Mouse (Mus musculus) spleen, embryonic (tissue): ENCODE results near the gene Fcgr4.
"Not testable (repeated sequence)": the region's sequence is repeated elsewhere in the genome, so short reads cannot be mapped to it uniquely, and the experiment has no call there.

ENCODE experiments used
- CTCF ChIA-PET: fragments of 350-600 bp; sonication (Branson Sonifier 250); formaldehyde crosslinking; loops from one replicate; lab custom pipeline; 2022; lab: Charles Lee

Fcgr4 gene

DNA sequence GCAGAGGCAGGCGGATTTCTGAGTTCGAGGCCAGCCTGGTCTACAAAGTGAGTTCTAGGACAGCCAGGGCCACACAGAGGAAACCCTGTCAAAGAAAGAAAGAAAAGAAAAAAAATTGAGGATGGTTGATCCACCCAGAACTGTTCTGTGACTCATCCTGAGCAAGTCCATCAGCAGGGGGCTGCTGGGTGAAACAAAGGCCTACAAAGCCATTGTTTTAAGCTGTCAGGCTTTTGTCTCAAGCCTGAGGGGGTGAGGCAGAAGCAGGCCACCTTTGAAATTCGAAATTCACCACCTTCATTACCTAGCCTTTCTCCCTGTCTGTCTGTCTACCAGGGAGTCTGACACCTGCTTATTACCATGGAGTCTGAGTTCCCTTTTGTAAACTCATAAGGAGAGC is 27.8 kb downstream of the Fcgr4 start:
- CTCF ChIA-PET = interaction anchor here (0.7 kb wide), 1 partner anchor 58 kb away, joined by 4 read pairs; no protein-coding TSS in a partner anchor

DNA sequence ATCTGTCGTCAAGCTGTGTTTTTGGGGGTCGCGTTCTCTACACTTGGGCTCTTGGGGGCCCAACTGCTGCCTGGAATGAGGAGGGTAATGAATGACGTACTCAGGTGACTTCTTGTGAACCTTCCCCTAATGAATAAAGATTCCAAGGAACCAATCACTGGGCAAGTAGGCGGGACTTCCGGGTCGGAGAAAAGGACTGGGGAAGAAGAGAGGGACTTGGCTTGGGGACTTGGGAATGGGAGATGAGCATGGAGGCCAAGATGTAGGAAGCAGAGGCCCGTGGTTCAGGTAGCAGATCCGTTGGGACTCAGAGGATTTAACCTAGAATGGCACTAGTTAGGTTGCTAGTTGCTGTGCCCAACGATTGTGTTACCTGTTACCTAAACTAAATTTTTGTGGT is 30.5 kb downstream of the Fcgr4 start:
- CTCF ChIA-PET = no interaction called here

DNA sequence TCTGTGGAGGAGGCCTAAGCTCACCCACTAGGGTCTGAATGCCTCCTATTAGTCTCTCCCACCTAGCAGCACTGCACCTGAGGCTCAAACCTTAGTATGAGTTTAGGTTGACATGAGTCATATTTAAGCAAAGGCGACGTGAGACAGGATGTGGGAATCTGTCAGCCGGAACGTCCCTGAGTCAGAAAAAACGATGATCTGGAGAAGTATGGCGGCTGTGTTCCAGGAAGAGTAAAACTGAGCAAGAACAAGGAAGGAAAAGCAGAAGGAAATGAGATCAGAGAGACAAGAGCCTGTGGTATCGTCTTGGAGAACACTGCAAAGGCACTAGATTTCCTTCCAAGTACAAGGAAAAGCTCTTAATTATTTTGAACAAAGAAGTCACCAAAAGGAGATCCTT is 32.1 kb downstream of the Fcgr4 start:
- CTCF ChIA-PET = no interaction called here

DNA sequence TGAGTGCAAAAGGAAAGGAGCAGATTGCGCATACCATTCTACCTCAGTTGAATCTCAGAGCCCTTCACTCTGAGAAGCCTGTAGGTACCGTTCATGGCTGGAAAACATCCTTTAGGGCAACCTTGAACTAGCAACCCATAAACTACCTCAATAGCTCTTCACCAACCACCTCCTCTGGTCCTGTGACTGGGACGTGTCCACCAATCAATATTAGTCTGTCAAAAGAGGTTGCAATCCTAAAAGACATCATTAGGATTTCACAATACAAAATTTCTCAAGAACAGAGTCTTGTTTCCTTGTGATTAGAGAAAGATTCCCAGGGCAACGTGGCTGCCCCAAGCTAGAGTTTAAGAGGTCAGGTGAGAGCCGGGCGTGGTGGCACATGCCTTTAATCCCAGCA is 34.6 kb downstream of the Fcgr4 start:
- CTCF ChIA-PET = no interaction called here

DNA sequence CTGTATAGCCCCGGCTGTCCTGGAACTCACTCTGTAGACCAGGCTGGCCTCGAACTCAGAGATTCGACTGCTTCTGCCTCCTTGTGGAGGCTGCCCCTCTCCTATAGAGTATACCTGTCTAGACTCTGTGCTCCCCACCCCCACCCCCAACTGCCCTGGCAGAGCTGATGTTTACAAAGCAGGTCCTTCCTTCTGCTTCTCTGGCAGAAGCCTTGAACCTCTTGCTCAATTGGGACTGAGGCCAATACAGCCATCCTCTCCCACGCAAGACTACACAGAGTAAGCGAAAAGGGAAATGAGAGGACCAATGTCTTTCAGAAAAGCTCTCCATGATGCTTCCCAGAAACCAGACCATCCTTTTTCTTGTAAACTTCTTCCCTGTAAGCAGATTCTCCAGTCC is 38.5 kb downstream of the Fcgr4 start:
- CTCF ChIA-PET = no interaction called here

DNA sequence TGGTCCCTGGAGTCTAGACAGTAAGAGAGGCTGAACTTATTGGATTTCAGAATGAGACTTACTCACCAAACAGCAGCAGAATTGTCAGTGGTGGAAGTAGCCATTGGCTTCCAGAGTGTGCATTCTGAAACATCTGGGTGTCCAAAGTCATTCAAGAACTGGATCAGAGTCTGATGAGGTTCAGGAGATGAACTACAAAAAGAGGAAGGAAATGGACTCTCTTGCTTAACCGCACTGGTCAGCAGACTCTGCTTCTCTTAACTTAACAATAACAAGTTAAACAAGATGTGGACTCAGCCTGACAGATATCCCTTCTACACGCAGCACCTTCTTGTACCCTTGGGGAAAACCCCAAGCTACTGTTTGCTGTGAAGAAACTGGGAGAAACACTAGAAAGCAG is 40.5 kb downstream of the Fcgr4 start:
- CTCF ChIA-PET = no interaction called here

DNA sequence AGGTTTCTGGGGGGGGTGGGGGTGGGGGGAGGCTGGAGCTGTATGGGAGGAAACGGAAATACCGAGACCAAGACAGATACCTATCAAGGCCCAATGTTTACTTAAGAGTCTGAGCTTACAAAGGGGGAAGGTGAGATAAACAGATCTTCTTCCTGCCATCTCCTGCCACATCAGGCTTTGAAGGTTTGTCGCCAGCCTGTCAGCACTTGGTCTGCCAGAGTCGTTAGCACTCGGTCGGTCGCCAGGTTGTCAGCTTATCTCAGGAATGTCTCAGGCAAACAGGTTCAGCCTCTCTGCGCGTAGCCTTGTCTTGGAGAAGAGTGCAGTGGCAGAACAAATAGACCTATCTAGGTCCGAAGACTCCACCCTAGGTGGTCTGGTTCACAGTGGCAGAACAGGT is 41.7 kb downstream of the Fcgr4 start:
- CTCF ChIA-PET = no interaction called here

DNA sequence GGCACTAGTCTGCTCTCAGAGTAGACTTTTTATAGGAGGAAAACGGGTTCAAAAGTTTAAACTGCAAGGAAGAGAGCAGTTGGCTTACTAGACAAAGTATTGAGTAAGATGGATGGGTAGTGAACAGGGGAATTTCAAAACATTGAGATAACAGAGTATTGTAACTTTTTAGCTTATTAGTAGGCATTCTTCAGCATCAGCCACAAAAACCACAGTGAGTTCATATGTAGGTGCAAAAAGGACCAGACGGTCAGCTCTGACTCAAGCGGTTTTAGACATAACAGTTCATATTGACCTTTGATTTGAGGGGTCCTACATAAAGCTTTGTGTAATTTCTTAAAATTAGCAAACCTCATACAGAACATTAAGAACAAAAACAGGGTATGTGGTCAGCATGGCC is 42.8 kb downstream of the Fcgr4 start:
- CTCF ChIA-PET = no interaction called here

DNA sequence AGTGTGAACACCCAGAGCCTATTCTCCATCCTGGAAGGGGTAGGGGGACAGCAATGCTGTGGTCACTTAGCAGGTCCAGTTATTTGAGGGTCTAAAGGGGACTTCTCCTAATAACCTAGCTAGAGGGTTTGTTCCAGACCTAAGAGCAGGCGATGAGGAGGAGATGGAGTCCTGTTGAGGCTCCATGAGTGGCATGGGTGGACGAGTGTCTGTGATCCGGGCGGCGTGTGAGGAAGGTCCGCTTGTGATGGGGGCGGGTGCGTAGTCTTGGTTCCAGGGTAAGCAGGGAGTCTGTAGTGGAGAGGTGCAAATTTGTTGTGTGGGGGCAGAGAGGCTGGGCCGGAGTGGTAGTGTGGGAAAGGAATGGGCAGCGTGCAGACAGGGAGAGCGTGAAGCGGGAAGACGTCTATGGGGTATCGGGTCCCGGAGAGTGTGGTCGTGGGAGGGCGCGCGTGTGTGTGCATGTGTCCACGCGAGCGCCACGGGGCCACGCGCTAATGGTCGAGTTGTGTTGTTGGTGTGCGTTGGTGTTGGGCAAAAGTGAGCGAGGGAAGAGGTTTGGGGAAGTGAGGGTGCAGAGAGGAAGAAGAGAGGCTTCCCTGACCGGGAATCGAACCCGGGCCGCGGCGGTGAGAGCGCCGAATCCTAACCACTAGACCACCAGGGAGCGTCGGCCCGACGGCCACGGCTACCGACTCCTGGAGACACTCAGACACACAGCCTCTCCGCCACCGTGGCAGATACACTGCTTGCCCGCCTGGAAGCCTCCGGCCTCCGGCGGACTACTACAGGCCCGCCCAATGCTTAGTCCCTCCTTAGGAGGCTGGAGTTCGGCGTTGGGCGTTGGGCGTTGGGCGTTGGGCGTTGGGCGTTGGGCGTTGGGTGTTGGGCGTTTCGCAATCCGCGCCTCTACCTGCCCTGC is 45.1 kb downstream of the Fcgr4 start:
- CTCF ChIA-PET = not testable (repeated sequence)

DNA sequence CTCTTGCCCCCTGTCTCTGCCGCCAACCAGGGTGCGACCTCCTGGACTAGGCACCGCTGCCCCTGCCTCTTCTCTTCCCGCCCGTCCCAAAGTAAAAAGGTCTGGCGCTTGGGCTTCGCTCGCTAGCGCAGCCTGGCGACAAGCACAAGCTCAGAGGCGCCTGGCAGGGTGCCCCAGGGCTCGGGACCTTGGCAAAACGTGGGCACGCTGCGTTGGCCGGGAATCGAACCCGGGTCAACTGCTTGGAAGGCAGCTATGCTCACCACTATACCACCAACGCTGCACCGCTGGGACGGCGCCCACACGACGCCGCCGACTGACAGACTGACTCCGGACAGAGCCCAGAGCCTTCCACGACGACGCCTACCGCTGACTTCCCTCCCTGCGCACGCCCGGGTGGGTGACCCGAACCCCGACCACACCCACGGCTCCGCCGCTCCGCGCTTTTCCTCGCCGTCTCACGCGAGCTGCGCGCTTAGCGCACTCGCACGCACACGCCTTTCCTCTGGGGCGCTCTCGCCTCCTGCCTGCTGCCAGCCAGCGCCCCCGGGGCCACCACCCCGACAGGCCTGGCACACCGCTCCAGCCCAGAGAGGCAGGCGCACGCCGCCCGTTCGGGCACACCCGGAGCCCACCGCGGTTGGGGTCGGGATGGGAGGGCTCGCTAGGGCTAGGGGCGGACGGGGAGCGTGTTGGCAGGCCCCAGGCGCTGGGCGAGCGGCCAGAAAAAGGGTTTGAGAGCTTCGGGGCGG is 45.9 kb downstream of the Fcgr4 start, which contains the start of gene Fcgr3:
Gene Fcgr3, minus strand, starts transcription at position 445 of the 752 bp plus-strand sequence.
- CTCF ChIA-PET = interaction anchor here (0.6 kb wide), 1 partner anchor 36 kb away, joined by 4 read pairs; no protein-coding TSS in a partner anchor

DNA sequence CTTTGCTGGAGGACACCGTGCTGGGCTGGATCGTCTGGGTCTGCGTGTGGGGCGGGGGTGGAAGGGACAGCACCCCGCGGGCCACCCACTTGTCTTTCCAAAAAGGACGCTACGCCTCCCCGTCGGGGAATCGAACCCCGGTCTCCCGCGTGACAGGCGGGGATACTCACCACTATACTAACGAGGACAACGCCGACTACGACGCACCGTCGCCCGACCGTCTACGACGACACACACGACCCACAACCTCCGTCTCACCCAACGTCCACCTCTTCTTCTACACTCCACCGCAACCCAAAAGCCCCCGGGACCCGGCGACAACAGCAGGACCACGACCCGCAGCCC is 46.5 kb downstream of the Fcgr4 start:
- CTCF ChIA-PET = not testable (repeated sequence)

DNA sequence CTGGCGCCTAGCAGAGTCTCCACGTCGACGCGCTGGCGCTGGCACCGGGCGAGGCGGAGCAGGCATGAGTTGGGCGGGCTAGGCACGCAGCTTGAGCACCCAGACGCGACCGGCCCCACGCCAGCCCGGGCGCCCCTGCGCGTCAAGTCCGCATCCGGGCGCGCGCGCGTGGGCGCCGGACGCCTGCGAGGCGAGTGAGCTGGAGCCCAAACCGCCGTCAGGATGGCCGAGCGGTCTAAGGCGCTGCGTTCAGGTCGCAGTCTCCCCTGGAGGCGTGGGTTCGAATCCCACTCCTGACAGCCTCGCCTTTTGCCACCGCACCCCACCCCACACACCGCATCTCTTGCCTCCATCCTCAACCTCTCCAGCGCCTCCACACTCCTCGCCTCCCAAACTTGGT is 47.0 kb downstream of the Fcgr4 start:
- CTCF ChIA-PET = not testable (repeated sequence)

DNA sequence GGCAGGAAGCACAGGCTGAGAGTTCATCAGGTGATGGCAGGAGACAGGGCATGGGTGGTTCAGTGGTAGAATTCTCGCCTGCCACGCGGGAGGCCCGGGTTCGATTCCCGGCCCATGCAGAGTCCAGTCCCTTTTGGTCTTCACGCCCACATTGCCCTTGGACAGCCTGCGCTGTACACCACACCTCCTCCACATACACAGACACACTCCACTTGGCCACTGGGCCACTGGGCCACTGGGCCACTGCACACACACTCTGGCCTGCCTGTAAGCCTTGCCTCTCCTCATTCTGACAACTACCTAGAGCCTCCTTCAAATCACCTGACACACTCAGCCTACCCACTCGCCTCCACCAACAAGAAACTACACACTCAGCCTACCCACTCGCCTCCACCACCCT is 47.9 kb downstream of the Fcgr4 start:
- CTCF ChIA-PET = not testable (repeated sequence)

DNA sequence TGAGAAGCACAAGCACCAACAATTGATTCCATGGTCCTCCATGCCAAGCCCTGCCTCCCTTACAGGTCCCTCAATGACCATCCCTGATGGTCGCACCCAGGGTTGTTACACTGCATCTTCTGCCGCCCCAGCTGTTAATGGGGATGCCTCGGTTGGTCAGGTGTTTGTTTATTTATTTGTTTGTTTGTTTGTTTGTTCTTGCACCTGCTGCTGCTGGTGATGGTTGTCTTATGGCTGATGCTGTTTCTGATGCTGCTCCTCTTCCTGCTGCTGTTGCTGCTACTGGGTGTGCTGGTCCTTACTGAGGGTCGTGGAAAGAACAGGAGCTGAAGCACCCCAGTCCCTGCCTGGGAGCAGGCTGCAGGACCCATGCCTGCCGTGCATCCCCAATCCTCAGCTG is 49.2 kb downstream of the Fcgr4 start:
- CTCF ChIA-PET = not testable (repeated sequence)

DNA sequence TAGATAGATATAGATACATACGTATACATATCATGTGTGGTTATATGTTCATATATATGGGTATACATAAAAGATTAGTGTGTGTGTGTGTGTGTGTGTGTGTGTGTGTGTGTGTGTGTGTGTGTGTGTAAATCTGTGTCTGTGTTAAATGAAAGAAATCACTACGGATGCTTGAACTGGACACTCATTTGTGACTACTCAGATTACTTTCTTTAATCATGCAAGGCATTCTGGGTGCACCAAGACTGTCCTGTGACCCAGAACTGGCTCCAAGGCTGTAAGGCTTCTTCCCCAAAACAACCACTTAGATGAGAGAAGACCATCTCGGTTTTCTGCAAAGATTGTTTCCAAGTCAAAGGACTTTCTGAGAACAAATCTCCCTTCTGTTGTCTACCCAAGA is 50.8 kb downstream of the Fcgr4 start:
- CTCF ChIA-PET = not testable (repeated sequence)

DNA sequence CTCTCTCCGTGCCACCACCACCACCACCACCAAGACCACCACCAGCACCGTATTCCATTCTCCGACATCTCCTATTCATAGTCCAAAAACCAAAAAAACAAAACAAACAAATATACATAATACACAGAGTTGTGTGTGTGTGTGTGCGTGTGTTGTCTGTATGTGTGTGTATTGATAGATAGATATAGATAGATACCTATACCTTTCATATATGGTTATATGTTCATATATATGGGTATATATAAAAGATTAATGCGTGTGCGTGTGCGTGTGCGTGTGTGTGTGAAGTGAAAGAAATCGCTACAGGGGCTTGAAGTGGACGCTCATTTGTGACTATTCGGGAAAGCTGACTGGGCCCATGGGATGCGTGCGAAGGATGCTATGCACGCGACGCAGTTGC is 52.2 kb downstream of the Fcgr4 start:
- CTCF ChIA-PET = not testable (repeated sequence)

DNA sequence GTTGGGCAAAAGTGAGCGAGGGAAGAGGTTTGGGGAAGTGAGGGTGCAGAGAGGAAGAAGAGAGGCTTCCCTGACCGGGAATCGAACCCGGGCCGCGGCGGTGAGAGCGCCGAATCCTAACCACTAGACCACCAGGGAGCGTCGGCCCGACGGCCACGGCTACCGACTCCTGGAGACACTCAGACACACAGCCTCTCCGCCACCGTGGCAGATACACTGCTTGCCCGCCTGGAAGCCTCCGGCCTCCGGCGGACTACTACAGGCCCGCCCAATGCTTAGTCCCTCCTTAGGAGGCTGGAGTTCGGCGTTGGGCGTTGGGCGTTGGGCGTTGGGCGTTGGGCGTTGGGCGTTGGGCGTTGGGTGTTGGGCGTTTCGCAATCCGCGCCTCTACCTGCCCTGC is 53.0 kb downstream of the Fcgr4 start:
- CTCF ChIA-PET = not testable (repeated sequence)

DNA sequence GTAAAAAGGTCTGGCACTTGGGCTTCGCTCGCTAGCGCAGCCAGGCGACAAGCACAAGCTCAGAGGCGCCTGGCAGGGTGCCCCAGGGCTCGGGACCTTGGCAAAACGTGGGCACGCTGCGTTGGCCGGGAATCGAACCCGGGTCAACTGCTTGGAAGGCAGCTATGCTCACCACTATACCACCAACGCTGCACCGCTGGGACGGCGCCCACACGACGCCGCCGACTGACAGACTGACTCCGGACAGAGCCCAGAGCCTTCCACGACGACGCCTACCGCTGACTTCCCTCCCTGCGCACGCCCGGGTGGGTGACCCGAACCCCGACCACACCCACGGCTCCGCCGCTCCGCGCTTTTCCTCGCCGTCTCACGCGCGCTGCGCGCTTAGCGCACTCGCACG is 53.5 kb downstream of the Fcgr4 start:
- CTCF ChIA-PET = not testable (repeated sequence)

DNA sequence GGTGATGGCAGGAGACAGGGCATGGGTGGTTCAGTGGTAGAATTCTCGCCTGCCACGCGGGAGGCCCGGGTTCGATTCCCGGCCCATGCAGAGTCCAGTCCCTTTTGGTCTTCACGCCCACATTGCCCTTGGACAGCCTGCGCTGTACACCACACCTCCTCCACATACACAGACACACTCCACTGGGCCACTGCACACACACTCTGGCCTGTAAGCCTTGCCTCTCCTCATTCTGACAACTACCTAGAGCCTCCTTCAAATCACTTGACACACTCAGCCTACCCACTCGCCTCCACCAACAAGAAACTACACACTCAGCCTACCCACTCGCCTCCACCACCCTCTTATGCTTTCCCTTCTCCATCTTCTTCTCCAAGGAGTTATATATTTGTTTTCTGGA is 55.6 kb downstream of the Fcgr4 start:
- CTCF ChIA-PET = not testable (repeated sequence)

DNA sequence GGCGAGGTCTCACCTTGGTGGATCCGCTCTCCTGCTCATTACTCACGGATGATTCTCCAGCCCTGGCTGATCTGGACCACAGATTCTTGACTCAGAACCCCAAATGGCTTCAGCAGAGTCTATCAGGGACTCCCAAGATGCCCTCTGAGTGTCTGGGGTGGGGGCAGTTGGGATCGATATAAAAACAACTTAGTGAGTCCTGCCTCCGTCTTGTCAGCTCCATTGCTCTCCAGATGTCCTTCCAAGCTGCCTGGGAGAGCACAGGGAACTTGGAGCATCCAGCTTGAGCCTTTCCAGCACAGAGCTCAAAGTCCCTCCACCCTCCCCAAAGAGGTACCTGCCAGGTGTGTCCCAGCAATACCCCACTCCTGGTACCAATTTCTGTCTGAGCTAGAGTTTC is 57.5 kb downstream of the Fcgr4 start:
- CTCF ChIA-PET = not testable (repeated sequence)

DNA sequence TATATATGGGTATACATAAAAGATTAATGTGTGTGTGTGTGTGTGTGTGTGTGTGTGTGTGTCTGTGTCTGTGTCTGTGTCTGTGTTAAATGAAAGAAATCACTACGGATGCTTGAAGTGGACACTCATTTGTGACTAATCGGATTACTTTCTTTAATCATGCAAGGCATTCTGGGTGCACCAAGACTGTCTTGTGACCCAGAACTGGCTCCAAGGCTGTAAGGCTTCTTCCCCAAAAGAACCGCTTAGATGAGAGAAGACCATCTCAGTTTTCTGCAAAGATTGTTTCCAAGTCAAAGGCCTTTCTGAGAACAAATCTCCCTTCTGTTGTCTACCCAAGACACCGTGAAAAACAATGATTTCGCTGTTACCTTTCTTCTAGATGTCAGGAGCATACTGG is 58.5 kb downstream of the Fcgr4 start:
- CTCF ChIA-PET = not testable (repeated sequence)

DNA sequence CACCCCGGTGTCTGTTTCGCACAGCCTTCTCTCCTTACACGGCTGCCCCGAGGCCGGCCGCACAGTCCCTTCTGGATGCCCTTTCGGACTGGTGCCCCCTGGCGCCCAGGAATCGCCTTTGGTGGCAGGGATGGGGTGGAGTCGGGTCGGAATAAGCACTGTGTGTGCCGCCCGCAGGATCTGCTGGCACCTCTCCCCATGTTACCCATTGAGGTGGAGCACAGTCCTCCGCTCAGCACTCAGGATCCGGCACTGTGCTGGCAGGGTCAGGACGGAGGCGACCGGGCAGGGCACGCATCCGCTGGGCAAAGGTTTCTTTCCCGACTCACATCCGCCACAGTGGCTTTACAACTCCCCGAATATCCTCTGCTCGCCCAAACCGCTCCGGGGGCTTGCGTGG is 59.2 kb downstream of the Fcgr4 start:
- CTCF ChIA-PET = not testable (repeated sequence)

DNA sequence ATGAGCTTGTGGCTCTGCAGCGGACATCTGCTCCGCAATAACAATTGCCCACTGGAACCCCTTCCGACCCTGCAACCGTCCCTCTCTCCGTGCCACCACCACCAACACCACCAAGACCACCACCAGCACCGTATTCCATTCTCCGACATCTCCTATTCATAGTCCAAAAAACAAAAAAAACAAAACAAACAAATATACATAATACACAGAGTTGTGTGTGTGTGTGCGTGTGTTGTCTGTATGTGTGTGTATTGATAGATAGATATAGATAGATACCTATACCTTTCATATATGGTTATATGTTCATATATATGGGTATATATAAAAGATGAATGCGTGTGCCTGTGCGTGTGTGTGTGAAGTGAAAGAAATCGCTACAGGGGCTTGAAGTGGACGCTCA is 59.7 kb downstream of the Fcgr4 start:
- CTCF ChIA-PET = not testable (repeated sequence)
